Mouse (Mus musculus): ENCODE measurements at regions not wholly inside any gene's neighbourhood (a gene's known extent, or its start where the extent isn't known, plus 50 kb on each side); places are given as distances from the start of the nearest gene placed in this dataset.
A peak's percentile ranks its signal among the peaks of the same experiment; 100 is the strongest.

GRCm38 (mm10) chr3:142995981-142996743, 114.4 kb upstream of the Pkn2 start:
- ChIA-PET CTCF (interaction anchor here (1.2 to 2.3 kb wide), 3 partner anchors 9 to 384 kb away, joined by 3 to 8 read pairs (median 4); no protein-coding TSS in a partner anchor), POLR2A (no interaction called here)
- no peaks in the 10 kb centered on the region for H3K27me3 ChIP-seq
- ATAC-seq = no peak
- no peak for DNase-seq (ENCODE audit: low read depth, low spot score)
- in situ Hi-C loops (cut with MboI; ENCODE audit: low pct_unique_long_range_greater_than_20kb) = loop anchor here (25.0 kb wide), 2 partner anchors 1216 to 1391 kb away; partner anchors contain the start of gene Lmo4
- peak; percentile 38 for TF ChIP-seq CTCF (IDR thresholded peaks at IDR 0.05)

- in situ Hi-C loops (cut with MboI; ENCODE audit: low pct_unique_long_range_greater_than_20kb) = loop anchor here (25.0 kb wide), 2 partner anchors 1228 to 1403 kb away; partner anchors contain the start of gene Lmo4
- ChIA-PET POLR2A (no interaction called here), CTCF (interaction anchor here (1.8 kb wide), 1 partner anchor 11 kb away, joined by 4 read pairs; no protein-coding TSS in a partner anchor)
- no peaks in the 10 kb centered on the region for H3K27me3 ChIP-seq
- DNase-seq (ENCODE audit: low read depth, low spot score) = no peak
- no peak for TF ChIP-seq CTCF (IDR thresholded peaks at IDR 0.05)
- ATAC-seq = no peak
These were observed 102.7 kb upstream of the Pkn2 start for GRCm38 (mm10) chr3:142984547-142984946.

DNA sequence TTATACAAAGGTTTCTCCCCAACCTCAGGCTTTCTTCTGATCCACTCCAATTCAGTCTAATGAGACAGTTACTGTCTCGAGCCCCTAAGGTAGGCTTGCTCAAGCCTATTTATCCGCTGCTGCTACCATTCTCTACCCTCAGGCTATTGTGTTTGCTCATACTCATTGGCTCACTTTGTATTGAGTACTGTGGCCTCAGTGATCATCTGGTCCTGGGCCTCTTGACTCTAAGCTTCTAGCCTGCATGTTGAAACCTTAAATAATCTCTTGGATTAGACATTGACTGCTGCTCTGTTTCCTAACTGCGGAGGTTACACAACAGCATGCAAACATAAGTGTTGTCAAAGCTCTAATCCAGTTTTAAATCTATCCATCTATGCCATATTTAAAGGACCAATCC, 99.4 kb upstream of the Pkn2 start:
- H3K27me3 ChIP-seq = no peaks in the 10 kb centered on the region
- no peak for TF ChIP-seq CTCF (IDR thresholded peaks at IDR 0.05)
- in situ Hi-C loops (cut with MboI; ENCODE audit: low pct_unique_long_range_greater_than_20kb) = loop anchor here (25.0 kb wide), 2 partner anchors 1231 to 1406 kb away; partner anchors contain the start of gene Lmo4
- no peak for ATAC-seq
- CTCF ChIA-PET = interaction anchor here (0.8 to 1.2 kb wide), 2 partner anchors 33 to 174 kb away, joined by 3 read pairs; no protein-coding TSS in a partner anchor
- POLR2A ChIA-PET = no interaction called here
- DNase-seq (ENCODE audit: low read depth, low spot score) = no peak

GRCm38 (mm10) chr3:142979161-142979560, 97.4 kb upstream of the Pkn2 start:
- CTCF ChIA-PET = interaction anchor here (1.5 to 2.2 kb wide), 2 partner anchors 14 to 18 kb away, joined by 4 to 6 read pairs; no protein-coding TSS in a partner anchor
- ATAC-seq = no peak

DNA sequence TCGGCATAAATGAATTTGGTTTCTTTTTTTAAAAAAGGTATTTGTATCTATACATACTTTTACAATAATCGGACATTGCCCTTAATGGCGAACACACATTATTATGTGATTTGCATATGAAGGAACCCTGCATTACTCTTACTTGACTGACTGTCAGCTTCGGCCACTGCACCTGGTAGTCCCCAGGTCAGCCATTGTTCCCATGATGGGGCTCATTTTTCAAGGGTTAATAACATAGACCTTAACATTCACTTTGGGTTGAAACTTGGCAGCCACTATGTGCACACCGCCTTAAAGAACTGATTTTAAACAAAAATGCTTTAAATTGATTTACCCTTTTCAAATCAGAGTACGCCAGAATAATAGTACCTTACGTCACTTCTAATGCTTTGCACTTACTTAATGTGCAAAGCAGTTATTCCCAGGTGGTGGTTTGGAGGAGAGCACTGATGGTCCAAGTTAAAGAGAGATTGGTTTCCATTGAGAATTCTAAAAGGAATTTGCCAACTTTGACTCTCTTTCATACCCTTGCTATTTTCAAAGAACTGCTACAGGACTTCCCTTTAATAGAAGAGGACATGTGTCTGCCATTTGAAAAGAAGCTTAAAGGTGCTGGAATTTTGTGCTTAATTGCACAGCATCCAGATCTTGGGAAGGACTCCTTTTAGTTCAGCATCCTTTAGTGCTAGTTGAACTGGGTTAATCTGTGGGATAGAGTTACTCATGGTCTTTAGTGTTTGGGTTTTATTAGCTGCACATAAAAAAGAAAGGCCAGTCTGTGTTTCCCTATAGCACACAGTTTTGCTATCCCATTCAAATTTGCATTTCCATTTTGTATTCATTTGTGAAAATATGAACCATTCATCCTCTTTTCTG, 95.0 kb upstream of the Pkn2 start:
- ChIA-PET CTCF (interaction anchor here (1.3 to 1.4 kb wide), 2 partner anchors 14 to 15 kb away, joined by 3 read pairs; no protein-coding TSS in a partner anchor), POLR2A (no interaction called here)
- DNase-seq (ENCODE audit: low read depth, low spot score) = no peak
- in situ Hi-C loops (cut with MboI; ENCODE audit: low pct_unique_long_range_greater_than_20kb) = loop anchor here (25.0 kb wide), 2 partner anchors 1236 to 1411 kb away; partner anchors contain the start of gene Lmo4
- no peaks in the 10 kb centered on the region for H3K27me3 ChIP-seq
- ATAC-seq = no peak
- TF ChIP-seq CTCF (IDR thresholded peaks at IDR 0.05) = no peak

More at GRCm38 (mm10) chr3:142979161-142979560, 97.4 kb upstream of the Pkn2 start:
- no peak for DNase-seq (ENCODE audit: low read depth, low spot score)
- POLR2A ChIA-PET = no interaction called here
- no peaks in the 10 kb centered on the region for H3K27me3 ChIP-seq
- no peak for TF ChIP-seq CTCF (IDR thresholded peaks at IDR 0.05)
- in situ Hi-C loops (cut with MboI; ENCODE audit: low pct_unique_long_range_greater_than_20kb) = loop anchor here (25.0 kb wide), 2 partner anchors 1233 to 1408 kb away; partner anchors contain the start of gene Lmo4

DNA sequence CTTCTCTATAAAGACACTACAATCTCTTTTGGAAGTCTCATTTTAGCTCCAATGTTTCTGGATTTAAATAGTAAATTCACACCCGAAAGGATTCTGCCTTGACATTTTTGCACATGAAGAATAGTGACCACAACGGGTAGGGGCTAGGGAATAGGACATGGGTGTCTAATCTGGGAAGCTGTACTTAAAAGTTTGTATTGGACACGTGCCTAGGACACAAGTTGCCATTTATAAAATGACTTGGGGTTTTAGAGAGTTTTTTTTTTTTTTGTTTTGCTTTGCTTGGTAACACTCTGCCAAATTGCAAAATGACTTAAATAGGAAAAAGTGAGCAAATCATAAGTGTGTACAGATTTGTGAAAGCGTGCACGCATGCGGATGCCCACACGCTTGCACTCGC, 93.8 kb upstream of the Pkn2 start:
- POLR2A ChIA-PET = interaction anchor here (0.7 to 0.8 kb wide), 2 partner anchors 128 to 200 kb away, joined by 4 read pairs; no protein-coding TSS in a partner anchor
- in situ Hi-C loops (cut with MboI; ENCODE audit: low pct_unique_long_range_greater_than_20kb) = loop anchor here (25.0 kb wide), 2 partner anchors 1237 to 1412 kb away; partner anchors contain the start of gene Lmo4
- CTCF ChIA-PET = no interaction called here
- ATAC-seq = no peak
- TF ChIP-seq CTCF (IDR thresholded peaks at IDR 0.05) = no peak
- no peak for DNase-seq (ENCODE audit: low read depth, low spot score)
- H3K27me3 ChIP-seq = no peaks in the 10 kb centered on the region

GRCm38 (mm10) chr3:142969501-142969900, 87.7 kb upstream of the Pkn2 start:
- DNase-seq (ENCODE audit: low read depth, low spot score) = no peak
- no peaks in the 10 kb centered on the region for H3K27me3 ChIP-seq
- TF ChIP-seq CTCF (IDR thresholded peaks at IDR 0.05) = no peak
- CTCF ChIA-PET = interaction anchor here (0.9 to 1.3 kb wide), 3 partner anchors 9 to 17 kb away, joined by 3 read pairs; no protein-coding TSS in a partner anchor
- POLR2A ChIA-PET = no interaction called here
- no peak for ATAC-seq
- in situ Hi-C loops (cut with MboI; ENCODE audit: low pct_unique_long_range_greater_than_20kb) = no loop called here

DNA sequence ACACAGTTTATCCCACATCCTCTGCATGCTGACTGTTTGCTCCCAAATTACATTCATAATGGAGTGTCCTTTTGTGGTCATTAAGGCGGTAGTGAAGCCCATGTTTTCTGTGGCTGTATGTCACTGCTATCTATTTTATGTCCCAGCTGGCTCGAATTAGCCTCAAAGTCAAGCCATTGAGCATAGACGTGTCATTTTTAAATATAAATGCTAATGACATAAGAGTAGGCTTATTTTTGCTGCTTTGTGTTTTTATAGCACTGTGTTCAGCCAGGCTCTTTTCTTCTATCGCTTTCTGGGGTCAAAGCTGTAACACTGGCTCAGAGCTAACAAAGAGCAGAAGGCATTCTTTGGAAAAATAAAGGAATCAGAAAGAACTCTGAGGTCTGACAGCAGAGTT, 83.8 kb upstream of the Pkn2 start:
- no peak for DNase-seq (ENCODE audit: low read depth, low spot score)
- POLR2A ChIA-PET = interaction anchor here (1.4 kb wide), 1 partner anchor 9 kb away, joined by 3 read pairs; no protein-coding TSS in a partner anchor
- CTCF ChIA-PET = interaction anchor here (1.0 to 2.2 kb wide), 4 partner anchors 8 to 28 kb away, joined by 3 to 6 read pairs (median 4); no protein-coding TSS in a partner anchor

GRCm38 (mm10) chr3:142963818-142964372, 82.1 kb upstream of the Pkn2 start:
- ATAC-seq (no peak), DNase-seq (ENCODE audit: low read depth, low spot score) (no peak)
- ChIA-PET CTCF (interaction anchor here (0.8 to 1.5 kb wide), 4 partner anchors 9 to 22 kb away, joined by 3 to 4 read pairs (median 3); no protein-coding TSS in a partner anchor), POLR2A (interaction anchor here (1.4 kb wide), 1 partner anchor 8 kb away, joined by 3 read pairs; no protein-coding TSS in a partner anchor)
- no peaks in the 10 kb centered on the region for H3K27me3 ChIP-seq
- no peak for TF ChIP-seq CTCF (IDR thresholded peaks at IDR 0.05)
- in situ Hi-C loops (cut with MboI; ENCODE audit: low pct_unique_long_range_greater_than_20kb) = no loop called here

More for the DNA sequence above, 83.8 kb upstream of the Pkn2 start:
- ATAC-seq = no peak
- no peak for TF ChIP-seq CTCF (IDR thresholded peaks at IDR 0.05)
- in situ Hi-C loops (cut with MboI; ENCODE audit: low pct_unique_long_range_greater_than_20kb) = no loop called here
- H3K27me3 ChIP-seq = no peaks in the 10 kb centered on the region

Measured in Patski (cell line).